Mouse (Mus musculus): ENCODE results near the gene Lrig1. TPM values are rescaled to one million over a fixed set of nuclear protein-coding genes. Genes with fewer than 3 reads are reported as not detected.

Lrig1 gene
- polyA plus RNA-seq, 1 experiment = 62.1 TPM

- H3K4me1 ChIP-seq (replicated peaks; ENCODE audit: control insufficient read depth, insufficient read depth, low read length) = peaks cover 70% of the 10 kb centered on the region
- H3K27ac ChIP-seq (ENCODE audit: control insufficient read depth, insufficient read depth, low read length) = no peak overlapping the region; the same call in 1 of the 2 replicates
- DNase-seq = no peak
Measured at GRCm38 (mm10) chr6:94649637-94650036, 50.3 kb downstream of the Lrig1 start.

GRCm38 (mm10) chr6:94648496-94648895 is 51.5 kb downstream of the Lrig1 start:
- Histone ChIP-seq H3K4me1 (replicated peaks; ENCODE audit: control insufficient read depth, insufficient read depth, low read length) (peaks cover 71% of the 10 kb centered on the region), H3K4me3 (ENCODE audit: control insufficient read depth, insufficient read depth, low read length) (no peak overlapping the region), H3K27me3 (ENCODE audit: control insufficient read depth, insufficient read depth, low read length) (no peaks in the 10 kb centered on the region), H3K36me3 (ENCODE audit: control insufficient read depth, insufficient read depth, low read length) (no peaks in the 10 kb centered on the region), H3K27ac (ENCODE audit: control insufficient read depth, insufficient read depth, low read length) (peak overlapping the region; percentile 97)
- 90% methylated on average over 4 of the region's 4 CpGs for WGBS
- DNase-seq = no peak
- TF ChIP-seq POLR2A (IDR thresholded peaks at IDR 0.05; ENCODE audit: control insufficient read depth, extremely low read depth, insufficient read depth, low read length, poor library complexity) (no peak), CTCF (IDR thresholded peaks at IDR 0.05; ENCODE audit: borderline replicate concordance, control insufficient read depth, extremely low read depth, insufficient read depth, low read length, poor library complexity) (no peak)

More at GRCm38 (mm10) chr6:94649637-94650036, 50.3 kb downstream of the Lrig1 start:
- H3K36me3 ChIP-seq (ENCODE audit: control insufficient read depth, insufficient read depth, low read length) = no peaks in the 10 kb centered on the region
- H3K27me3 ChIP-seq (ENCODE audit: control insufficient read depth, insufficient read depth, low read length) = no peaks in the 10 kb centered on the region
- no peak overlapping the region for H3K4me3 ChIP-seq (ENCODE audit: control insufficient read depth, insufficient read depth, low read length)
- TF ChIP-seq CTCF (IDR thresholded peaks at IDR 0.05; ENCODE audit: borderline replicate concordance, control insufficient read depth, extremely low read depth, insufficient read depth, low read length, poor library complexity) (no peak), POLR2A (IDR thresholded peaks at IDR 0.05; ENCODE audit: control insufficient read depth, extremely low read depth, insufficient read depth, low read length, poor library complexity) (no peak)
- 13% methylated on average over 1 of the region's 1 CpGs for whole genome bisulfite sequencing

- H3K36me3 ChIP-seq (ENCODE audit: control insufficient read depth, insufficient read depth, low read length) = no peaks in the 10 kb centered on the region
- no peaks in the 10 kb centered on the region for H3K27me3 ChIP-seq (ENCODE audit: control insufficient read depth, insufficient read depth, low read length)
- no peak overlapping the region for H3K4me3 ChIP-seq (ENCODE audit: control insufficient read depth, insufficient read depth, low read length)
- peak; percentile 79 for DNase-seq
- 28% methylated on average over 10 of the region's 10 CpGs for WGBS
- TF ChIP-seq CTCF (IDR thresholded peaks at IDR 0.05; ENCODE audit: borderline replicate concordance, control insufficient read depth, extremely low read depth, insufficient read depth, low read length, poor library complexity) (no peak), POLR2A (IDR thresholded peaks at IDR 0.05; ENCODE audit: control insufficient read depth, extremely low read depth, insufficient read depth, low read length, poor library complexity) (no peak)
- peak overlapping the region; percentile 97 for H3K27ac ChIP-seq (ENCODE audit: control insufficient read depth, insufficient read depth, low read length)
- H3K4me1 ChIP-seq (replicated peaks; ENCODE audit: control insufficient read depth, insufficient read depth, low read length) = peaks cover 69% of the 10 kb centered on the region
Measured at GRCm38 (mm10) chr6:94647574-94648430, 52.2 kb downstream of the Lrig1 start.

GRCm38 (mm10) chr6:94646902-94647301 is 53.1 kb downstream of the Lrig1 start:
- 79% methylated on average over 6 of the region's 6 CpGs for WGBS
- H3K36me3 ChIP-seq (ENCODE audit: control insufficient read depth, insufficient read depth, low read length) = no peaks in the 10 kb centered on the region
- H3K27ac ChIP-seq (ENCODE audit: control insufficient read depth, insufficient read depth, low read length) = peak overlapping the region; percentile 97
- no peaks in the 10 kb centered on the region for H3K27me3 ChIP-seq (ENCODE audit: control insufficient read depth, insufficient read depth, low read length)
- TF ChIP-seq CTCF (IDR thresholded peaks at IDR 0.05; ENCODE audit: borderline replicate concordance, control insufficient read depth, extremely low read depth, insufficient read depth, low read length, poor library complexity) (no peak), POLR2A (IDR thresholded peaks at IDR 0.05; ENCODE audit: control insufficient read depth, extremely low read depth, insufficient read depth, low read length, poor library complexity) (no peak)
- H3K4me1 ChIP-seq (replicated peaks; ENCODE audit: control insufficient read depth, insufficient read depth, low read length) = peaks cover 64% of the 10 kb centered on the region
- no peak for DNase-seq
- no peak overlapping the region for H3K4me3 ChIP-seq (ENCODE audit: control insufficient read depth, insufficient read depth, low read length)

GRCm38 (mm10) chr6:94646274-94646863 is 53.6 kb downstream of the Lrig1 start:
- H3K27me3 ChIP-seq (ENCODE audit: control insufficient read depth, insufficient read depth, low read length) = no peaks in the 10 kb centered on the region
- peak overlapping the region; percentile 97 for H3K27ac ChIP-seq (ENCODE audit: control insufficient read depth, insufficient read depth, low read length)
- peak; percentile 45 for DNase-seq
- H3K36me3 ChIP-seq (ENCODE audit: control insufficient read depth, insufficient read depth, low read length) = no peaks in the 10 kb centered on the region
- 21% methylated on average over 6 of the region's 6 CpGs for WGBS
- peaks cover 60% of the 10 kb centered on the region for H3K4me1 ChIP-seq (replicated peaks; ENCODE audit: control insufficient read depth, insufficient read depth, low read length)
- no peak for TF ChIP-seq CTCF (IDR thresholded peaks at IDR 0.05; ENCODE audit: borderline replicate concordance, control insufficient read depth, extremely low read depth, insufficient read depth, low read length, poor library complexity)
- TF ChIP-seq POLR2A (IDR thresholded peaks at IDR 0.05; ENCODE audit: control insufficient read depth, extremely low read depth, insufficient read depth, low read length, poor library complexity) = no peak
- H3K4me3 ChIP-seq (ENCODE audit: control insufficient read depth, insufficient read depth, low read length) = no peak overlapping the region

- WGBS = 57% methylated on average over 4 of the region's 4 CpGs
- DNase-seq = no peak
- no peaks in the 10 kb centered on the region for H3K36me3 ChIP-seq (ENCODE audit: control insufficient read depth, insufficient read depth, low read length)
- H3K27ac ChIP-seq (ENCODE audit: control insufficient read depth, insufficient read depth, low read length) = peak overlapping the region; percentile 97
- no peak overlapping the region for H3K4me3 ChIP-seq (ENCODE audit: control insufficient read depth, insufficient read depth, low read length)
- H3K27me3 ChIP-seq (ENCODE audit: control insufficient read depth, insufficient read depth, low read length) = no peaks in the 10 kb centered on the region
- H3K4me1 ChIP-seq (replicated peaks; ENCODE audit: control insufficient read depth, insufficient read depth, low read length) = peaks cover 57% of the 10 kb centered on the region
- TF ChIP-seq CTCF (IDR thresholded peaks at IDR 0.05; ENCODE audit: borderline replicate concordance, control insufficient read depth, extremely low read depth, insufficient read depth, low read length, poor library complexity) (no peak), POLR2A (IDR thresholded peaks at IDR 0.05; ENCODE audit: control insufficient read depth, extremely low read depth, insufficient read depth, low read length, poor library complexity) (no peak)
Measured at GRCm38 (mm10) chr6:94645723-94646122, 54.2 kb downstream of the Lrig1 start.

Measured in thymus, adult 2 months (tissue).